Mouse (Mus musculus) C2C12 (cell line): ENCODE data around the gene Zcchc4. TPM values are rescaled to one million over a fixed set of nuclear protein-coding genes. Genes with fewer than 3 reads are reported as not detected.
"Not testable (repeated sequence)": the region's sequence is repeated elsewhere in the genome, so short reads cannot be mapped to it uniquely, and the experiment has no call there.

Source experiments
- H3K27me3 ChIP-seq: one replicate; pipeline ENCODE4 v1.6.1; 2011; ENCODE audit not compliant: control insufficient read depth, insufficient read depth, insufficient read length
- H3K36me3 ChIP-seq: one replicate; pipeline ENCODE4 v1.6.1; 2011; ENCODE audit not compliant: control insufficient read depth, insufficient read depth
- H3K4me3 ChIP-seq: one replicate; pipeline ENCODE4 v1.5.1; 2011; ENCODE audit warnings: mild to moderate bottlenecking, control low read depth; ENCODE audit not compliant: poor library complexity, insufficient read depth, severe bottlenecking
- H3K79me2 ChIP-seq: one replicate; pipeline ENCODE4 v1.6.1; 2011; ENCODE audit not compliant: control insufficient read depth, insufficient read depth
- H3K79me3 ChIP-seq: one replicate; pipeline ENCODE4 v1.6.1; 2011; ENCODE audit warnings: low read depth, control low read depth
- H3ac ChIP-seq: one replicate; pipeline ENCODE3; 2011; ENCODE audit warnings: low read depth; ENCODE audit not compliant: control insufficient read depth, insufficient read length
- CEBPB ChIP-seq: IDR thresholded peaks from one replicate; pipeline ENCODE4 v1.6.1; 2011; ENCODE audit warnings: low read depth, mild to moderate bottlenecking, control low read depth, moderate library complexity
- CTCF ChIP-seq: IDR thresholded peaks from one replicate; pipeline ENCODE4 v1.5.1; 2011; ENCODE audit not compliant: control insufficient read depth, insufficient read depth, insufficient read length
- FOSL1 ChIP-seq: IDR thresholded peaks from one replicate; pipeline ENCODE4 v1.8.0; 2011; ENCODE audit warnings: mild to moderate bottlenecking, low read length; ENCODE audit not compliant: poor library complexity, insufficient read depth, severe bottlenecking
- MAX ChIP-seq: IDR thresholded peaks from one replicate; pipeline ENCODE4 v1.6.1; 2011; ENCODE audit warnings: mild to moderate bottlenecking, control low read depth
- MYOD1 ChIP-seq: IDR thresholded peaks from one replicate; pipeline ENCODE4 v1.6.1; 2011; ENCODE audit warnings: low read depth; ENCODE audit not compliant: control insufficient read depth, insufficient read length
- MYOG ChIP-seq: IDR thresholded peaks from one replicate; pipeline ENCODE4 v1.6.1; 2011; ENCODE audit not compliant: control insufficient read depth, insufficient read length; ENCODE audit errors: extremely low read depth
- USF1 ChIP-seq: IDR thresholded peaks from one replicate; pipeline ENCODE4 v1.6.1; 2011; ENCODE audit warnings: low read depth, mild to moderate bottlenecking, control low read depth, moderate library complexity
- polyA plus RNA-seq: library from polyadenylated mRNA; unstranded; fragments of >200 nt; fragmentation: generic; extraction: Trizol; gene quantifications from one replicate; pipeline ENCODE4 v1.2.1, GENCODE M21; 2012; ENCODE audit warnings: missing spikeins

The Zcchc4 gene
- polyA plus RNA-seq, 1 experiment: 9.7 TPM

DNA sequence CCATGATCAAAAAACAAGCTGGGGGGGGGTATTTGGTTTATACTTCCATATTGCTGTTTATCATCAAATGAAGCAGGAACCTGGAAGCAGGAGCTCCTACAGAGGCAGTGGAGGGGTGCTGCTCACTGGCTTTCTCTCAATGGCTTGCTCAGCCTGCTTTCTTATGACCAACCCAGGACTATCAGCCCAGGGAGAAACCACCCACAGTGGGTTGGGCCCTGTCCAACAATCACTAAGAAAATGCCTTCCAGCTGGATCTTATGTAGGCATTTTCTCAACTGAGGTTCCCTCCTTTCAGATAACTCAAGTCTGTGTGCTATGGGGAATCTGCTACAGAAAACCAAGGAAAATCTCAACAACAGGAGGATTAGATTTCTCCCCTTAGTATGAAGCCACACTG lies 21.0 kb upstream of the Zcchc4 start:
- peaks cover 22% of the 10 kb centered on the region for H3K79me2 ChIP-seq
- H3ac ChIP-seq: no peak overlapping the region
- TF ChIP-seq MAX: no peak
- H3K27me3 ChIP-seq: no peaks in the 10 kb centered on the region
- peaks cover 1% of the 10 kb centered on the region for H3K79me3 ChIP-seq
- H3K4me3 ChIP-seq: no peak overlapping the region
- peaks cover 18% of the 10 kb centered on the region for H3K36me3 ChIP-seq

DNA sequence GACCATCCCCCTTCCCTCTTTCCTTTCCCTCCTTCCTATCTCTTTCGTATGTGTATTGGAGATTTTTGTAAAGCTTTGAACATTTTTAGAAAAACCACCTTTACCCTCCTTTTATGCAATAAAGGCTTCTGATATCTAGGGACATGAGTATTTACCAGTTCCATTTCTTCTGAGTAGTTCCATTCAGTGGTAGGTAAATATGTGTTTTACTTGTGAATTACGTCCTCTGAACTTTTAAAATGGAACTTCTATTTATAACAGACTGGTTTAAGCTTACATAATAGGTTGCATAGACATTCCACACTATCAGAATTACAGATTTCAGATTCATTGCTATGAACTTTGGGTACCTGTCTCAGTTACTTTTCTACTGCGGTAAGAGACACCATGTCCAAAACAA lies 19.9 kb upstream of the Zcchc4 start:
- TF ChIP-seq FOSL1 (no peak), USF1 (no peak), CTCF (no peak), MYOG (no peak), CEBPB (no peak), MYOD1 (no peak), MAX (no peak)
- H3ac ChIP-seq: no peak overlapping the region
- H3K27me3 ChIP-seq: no peaks in the 10 kb centered on the region
- no peaks in the 10 kb centered on the region for H3K79me3 ChIP-seq
- no peak overlapping the region for H3K4me3 ChIP-seq
- peaks cover 12% of the 10 kb centered on the region for H3K79me2 ChIP-seq
- peaks cover 17% of the 10 kb centered on the region for H3K36me3 ChIP-seq

DNA sequence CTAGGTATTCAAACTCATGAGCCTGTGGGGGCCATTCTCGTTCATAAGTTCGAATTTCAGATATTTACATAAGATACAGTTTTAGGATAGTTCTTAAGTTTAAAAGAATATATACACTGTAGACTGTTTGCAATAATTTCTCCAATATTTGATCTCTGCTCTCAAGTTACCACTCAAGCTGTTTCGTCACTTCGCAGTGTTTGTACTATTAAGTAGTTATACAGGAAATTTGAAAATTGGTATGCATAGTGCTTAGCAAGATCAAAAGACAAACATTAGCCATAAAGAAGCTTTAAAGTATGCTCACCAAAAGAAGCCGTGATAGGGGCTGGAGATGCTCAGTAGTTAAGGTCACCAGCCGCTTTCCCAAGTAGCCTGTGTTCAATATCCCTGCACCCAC lies 19.2 kb upstream of the Zcchc4 start:
- Histone ChIP-seq H3K4me3 (no peak overlapping the region), H3K36me3 (peaks cover 15% of the 10 kb centered on the region), H3K79me2 (peaks cover 5% of the 10 kb centered on the region), H3ac (no peak overlapping the region), H3K27me3 (no peaks in the 10 kb centered on the region), H3K79me3 (no peaks in the 10 kb centered on the region)
- TF ChIP-seq FOSL1: no peak
- no peak for TF ChIP-seq CTCF
- TF ChIP-seq MYOG: no peak
- no peak for TF ChIP-seq MYOD1
- TF ChIP-seq USF1: no peak
- TF ChIP-seq CEBPB: no peak
- TF ChIP-seq MAX: no peak

DNA sequence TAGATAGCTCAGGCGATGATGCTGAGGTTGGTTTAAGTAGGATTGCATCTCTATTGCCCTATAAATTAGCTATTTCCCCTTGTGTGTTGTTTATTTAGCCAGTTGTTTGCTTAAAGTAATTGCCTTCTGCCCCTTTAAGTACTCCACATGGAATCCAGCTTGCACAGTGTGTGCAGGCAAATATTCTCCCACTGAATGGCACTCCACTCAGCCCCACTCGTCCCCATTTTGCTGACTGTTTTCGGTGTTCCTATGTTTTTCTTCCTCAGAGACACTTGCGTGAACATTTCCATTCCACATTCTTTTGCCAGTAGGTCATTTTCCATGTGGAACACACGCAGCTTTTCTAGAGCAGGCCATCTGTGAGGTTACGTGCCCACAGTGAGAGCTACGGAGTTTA lies 12.6 kb upstream of the Zcchc4 start:
- Histone ChIP-seq H3ac (no peak overlapping the region), H3K79me2 (no peaks in the 10 kb centered on the region), H3K79me3 (no peaks in the 10 kb centered on the region), H3K36me3 (peaks cover 30% of the 10 kb centered on the region), H3K4me3 (no peak overlapping the region), H3K27me3 (no peaks in the 10 kb centered on the region)
- TF ChIP-seq CEBPB (no peak), MYOG (no peak), CTCF (no peak), MYOD1 (no peak), MAX (no peak), FOSL1 (no peak), USF1 (no peak)

DNA sequence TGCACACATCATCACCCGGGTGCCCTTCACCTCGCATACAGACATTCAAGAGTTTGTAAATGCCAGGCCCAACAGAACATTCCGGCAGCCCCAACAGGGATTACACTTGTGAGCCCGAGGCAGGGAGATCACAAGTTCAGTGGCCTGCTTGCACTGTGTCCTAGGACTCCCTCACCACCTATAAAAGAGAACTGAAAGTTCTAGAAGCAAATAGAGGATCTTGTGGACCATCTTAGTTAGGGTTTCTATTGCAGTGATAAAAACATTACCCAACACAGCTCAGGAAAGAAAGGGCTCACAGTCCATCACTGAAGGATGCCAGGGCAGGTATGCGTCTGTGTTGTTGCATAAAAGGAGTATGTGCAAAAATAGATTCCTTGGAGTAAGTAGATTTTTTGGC lies 942 bp upstream of the Zcchc4 start:
- TF ChIP-seq CTCF (no peak), MYOD1 (no peak), MAX (no peak), FOSL1 (no peak), CEBPB (no peak), USF1 (no peak), MYOG (no peak)
- Histone ChIP-seq H3K79me3 (no peaks in the 10 kb centered on the region), H3K79me2 (no peaks in the 10 kb centered on the region), H3K27me3 (no peaks in the 10 kb centered on the region), H3K4me3 (no peak overlapping the region), H3ac (no peak overlapping the region), H3K36me3 (peaks cover 13% of the 10 kb centered on the region)

DNA sequence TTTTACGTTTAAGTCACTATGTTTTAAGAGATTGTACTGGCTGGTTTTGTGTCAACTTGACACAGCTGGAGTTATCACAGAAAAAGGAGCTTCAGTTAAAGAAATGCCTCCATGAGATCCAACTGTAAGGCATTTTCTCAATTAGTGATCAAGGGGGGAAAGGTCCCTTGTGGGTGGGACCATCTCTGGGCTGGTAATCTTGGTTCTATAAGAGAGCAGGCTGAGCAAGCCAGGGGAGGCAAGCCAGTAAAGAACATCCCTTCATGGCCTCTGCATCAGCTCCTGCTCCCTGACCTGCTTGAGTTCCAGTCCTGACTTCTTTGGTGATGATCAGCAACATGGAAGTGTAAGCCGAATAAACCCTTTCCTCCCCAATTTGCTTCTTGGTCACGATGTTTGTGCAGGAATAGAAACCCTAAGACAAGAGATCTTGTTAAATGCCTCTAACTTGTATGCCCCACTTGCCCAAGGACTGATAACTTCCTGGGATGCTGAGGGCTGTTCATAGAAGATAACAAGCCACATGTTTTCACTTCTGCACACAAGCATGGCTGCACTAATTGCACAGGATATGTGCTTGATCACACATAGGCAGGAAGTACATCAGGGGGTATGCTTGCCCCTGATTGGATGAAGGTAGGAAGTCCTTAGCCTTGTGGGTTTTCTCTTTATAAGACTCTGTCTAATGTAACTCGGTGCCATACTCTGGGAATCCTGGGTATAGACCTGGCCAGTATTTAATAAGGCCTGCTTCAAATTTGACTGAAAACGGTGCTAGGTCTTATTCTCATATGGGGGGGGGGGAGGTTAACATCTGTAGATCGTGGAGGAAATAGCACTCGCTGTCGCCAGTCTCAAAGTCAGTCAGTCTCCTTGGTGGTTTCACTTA lies 1.5 kb downstream of the Zcchc4 start:
- H3K79me2 ChIP-seq, H3K4me3 ChIP-seq, H3K36me3 ChIP-seq, H3K27me3 ChIP-seq, H3K79me3 ChIP-seq, H3ac ChIP-seq: not testable (repeated sequence)
